Mouse (Mus musculus) liver, adult 2 months (tissue): ENCODE results near the gene Stk35. TPM values are rescaled to one million over a fixed set of nuclear protein-coding genes. Genes with fewer than 3 reads are reported as not detected.
A peak's percentile ranks its signal among the peaks of the same experiment; 100 is the strongest.

ENCODE experiments used
- DNase-seq: peaks from one replicate; pipeline ENCODE4 v3.0.0-alpha.2; 2011; ENCODE audit warnings: low read depth, low spot score; ENCODE audit errors: extremely low read depth
- H3K27ac ChIP-seq: fragments of 200-500 bp; replicated peaks from 2 replicates; pipeline ENCODE4 v1.5.1; 2012; ENCODE audit warnings: low read depth, mild to moderate bottlenecking, control low read depth, inconsistent platforms, low read length; ENCODE audit not compliant: insufficient read depth
- H3K27me3 ChIP-seq: fragments of 200-500 bp; 2 replicates; pipeline ENCODE4 v1.6.1; 2012; ENCODE audit warnings: mild to moderate bottlenecking, moderate library complexity, low read length, inconsistent platforms; ENCODE audit not compliant: control insufficient read depth, insufficient read depth
- H3K36me3 ChIP-seq: fragments of 200-500 bp; 2 replicates; pipeline ENCODE4 v1.6.1; 2012; ENCODE audit warnings: low read length, inconsistent platforms; ENCODE audit not compliant: control insufficient read depth, insufficient read depth
- H3K4me1 ChIP-seq: fragments of 200-500 bp; 2 replicates; pipeline ENCODE4 v1.6.1; 2011; ENCODE audit warnings: low read length; ENCODE audit not compliant: control insufficient read depth, insufficient read depth
- H3K4me3 ChIP-seq: fragments of 200-500 bp; 2 replicates; pipeline ENCODE4 v1.5.1; 2011; ENCODE audit warnings: low read depth, mild to moderate bottlenecking, control low read depth, low read length, moderate library complexity; ENCODE audit not compliant: insufficient read depth
- H3K79me2 ChIP-seq: fragments of 200-500 bp; 2 replicates; pipeline ENCODE4 v1.6.1; 2012; ENCODE audit warnings: inconsistent platforms, mild to moderate bottlenecking, low read length, moderate library complexity; ENCODE audit not compliant: control insufficient read depth, insufficient read depth
- H3K9ac ChIP-seq: fragments of 200-500 bp; 2 replicates; pipeline ENCODE4 v1.6.1; 2012; ENCODE audit warnings: low read depth, mild to moderate bottlenecking, control low read depth, inconsistent platforms, low read length
- CTCF ChIP-seq: fragments of 200-500 bp; IDR thresholded peaks from 2 replicates; pipeline ENCODE4 v1.5.1; 2011; ENCODE audit warnings: low read depth, low read length, control low read depth
- POLR2A ChIP-seq: fragments of 200-500 bp; IDR thresholded peaks from 2 replicates; pipeline ENCODE4 v1.6.1; 2011; ENCODE audit warnings: low read length, control low read depth; ENCODE audit not compliant: insufficient read depth; ENCODE audit errors: extremely low read depth
- WGBS: fragments of 180-500 bp; shearing (Covaris S2); methylation state at CpG from one replicate; pipeline ENCODE4 v1.1.7; 2018; 5-methylcytosine and 5-hydroxymethylcytosine counted together
- polyA plus RNA-seq: library from polyadenylated mRNA; depleted of rRNA; stranded (reverse); fragments of >200 nt; gene quantifications from 2 replicates; pipeline ENCODE4 v1.2.3, GENCODE M21; 2012
- total RNA-seq: library from RNA; depleted of rRNA; stranded (reverse); fragments of >200 nt; gene quantifications from 2 replicates; pipeline ENCODE4 v1.2.3, GENCODE M21; 2014

Stk35 gene
- total and polyA plus RNA-seq, 2 experiments: 8.5 to 8.6 TPM

DNA sequence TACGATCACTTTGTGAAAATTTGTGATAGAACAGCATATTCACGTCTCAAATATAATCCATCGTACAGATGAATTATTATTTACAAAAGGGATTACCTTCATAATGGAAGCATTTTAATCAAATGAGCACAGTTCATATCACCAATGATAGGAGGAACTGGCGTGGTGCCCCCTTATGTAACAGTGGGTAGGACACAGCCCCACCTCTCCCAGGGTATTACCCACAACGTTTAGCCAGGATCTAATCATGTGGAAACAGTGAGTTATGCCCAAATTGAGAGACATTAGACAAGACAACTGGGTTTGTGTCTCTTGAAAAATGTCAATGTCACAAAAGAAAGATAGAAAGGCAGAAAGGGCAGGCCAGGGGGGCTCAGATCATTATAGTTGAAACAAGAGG is 62.9 kb downstream of the Stk35 start:
- Histone ChIP-seq H3K36me3 (no peaks in the 10 kb centered on the region), H3K4me1 (no peaks in the 10 kb centered on the region), H3K79me2 (no peaks in the 10 kb centered on the region), H3K27ac (no peak overlapping the region), H3K4me3 (no peak overlapping the region), H3K9ac (no peak overlapping the region), H3K27me3 (no peaks in the 10 kb centered on the region)
- 82% methylated on average over 5 of the region's 5 CpGs for WGBS
- no peak for TF ChIP-seq CTCF
- TF ChIP-seq POLR2A: no peak
- no peak for DNase-seq

DNA sequence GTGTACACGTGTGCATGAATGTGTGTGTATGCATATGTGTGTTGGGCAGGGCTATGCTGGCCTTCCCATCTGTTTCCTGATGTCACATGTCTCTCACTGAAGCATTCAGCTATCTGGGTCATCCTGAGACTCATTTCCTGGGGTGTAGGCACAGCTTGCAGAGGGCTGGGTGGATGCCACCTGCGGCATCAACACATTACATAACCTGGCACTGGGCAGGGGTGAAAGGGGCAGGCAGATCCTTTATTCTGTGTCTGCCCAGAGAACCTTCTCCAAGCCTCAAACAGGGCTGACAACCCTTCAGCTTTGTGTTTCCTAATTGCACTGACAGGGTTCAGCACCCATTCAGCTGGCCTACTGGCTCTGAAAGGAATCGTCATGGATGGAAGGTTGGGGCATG is 64.6 kb downstream of the Stk35 start:
- Histone ChIP-seq H3K36me3 (no peaks in the 10 kb centered on the region), H3K79me2 (no peaks in the 10 kb centered on the region), H3K4me1 (no peaks in the 10 kb centered on the region), H3K27me3 (no peaks in the 10 kb centered on the region), H3K4me3 (no peak overlapping the region), H3K9ac (no peak overlapping the region), H3K27ac (no peak overlapping the region)
- TF ChIP-seq POLR2A: no peak
- DNase-seq: peak; percentile 10
- 51% methylated on average over 3 of the region's 3 CpGs for WGBS

DNA sequence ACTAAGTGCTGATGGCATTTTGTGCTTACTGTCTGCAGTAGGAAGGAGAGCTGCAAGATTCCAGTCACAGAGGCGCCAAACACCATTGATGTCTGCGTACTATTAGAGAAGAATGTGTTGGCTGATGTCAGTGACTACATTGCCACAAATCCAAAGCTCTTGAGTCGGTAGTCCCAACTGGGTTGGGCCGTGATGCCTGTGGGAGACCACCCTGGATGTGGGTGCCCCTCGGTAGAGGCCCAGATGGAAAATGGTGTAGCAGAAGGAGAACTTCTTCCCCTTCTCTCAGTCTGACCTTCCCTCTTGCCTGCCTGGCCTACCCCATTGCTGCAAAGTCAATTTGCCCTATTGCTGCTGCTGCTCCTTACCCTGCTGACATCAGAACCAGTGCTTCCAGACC is 68.8 kb downstream of the Stk35 start:
- 95% methylated on average over 5 of the region's 5 CpGs for WGBS
- DNase-seq: no peak
- Histone ChIP-seq H3K9ac (no peak overlapping the region), H3K4me1 (no peaks in the 10 kb centered on the region), H3K36me3 (no peaks in the 10 kb centered on the region), H3K79me2 (no peaks in the 10 kb centered on the region), H3K4me3 (no peak overlapping the region), H3K27me3 (no peaks in the 10 kb centered on the region), H3K27ac (no peak overlapping the region)
- TF ChIP-seq POLR2A (no peak), CTCF (no peak)

DNA sequence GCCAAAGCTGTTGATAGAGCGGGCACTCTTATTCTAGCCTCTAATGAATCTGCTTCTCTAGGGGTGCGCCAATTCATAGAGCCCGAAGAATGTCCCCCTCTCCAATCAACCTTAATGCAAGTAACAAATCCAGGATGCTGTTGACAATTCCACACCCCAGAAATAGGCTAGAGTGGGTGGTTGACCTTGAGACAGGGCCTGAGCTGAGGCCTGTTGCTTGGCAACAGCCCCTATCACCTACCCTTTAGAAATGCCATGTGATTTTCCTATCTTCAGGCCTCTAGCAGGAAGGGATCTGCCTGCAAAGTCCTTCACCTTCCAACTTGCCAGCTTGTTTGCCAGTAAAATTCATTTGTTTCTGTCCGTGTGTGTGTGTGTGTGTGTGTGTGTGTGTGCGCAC is 70.9 kb downstream of the Stk35 start:
- Histone ChIP-seq H3K79me2 (no peaks in the 10 kb centered on the region), H3K4me1 (no peaks in the 10 kb centered on the region), H3K36me3 (no peaks in the 10 kb centered on the region), H3K27ac (no peak overlapping the region), H3K27me3 (no peaks in the 10 kb centered on the region), H3K9ac (no peak overlapping the region), H3K4me3 (no peak overlapping the region)
- TF ChIP-seq CTCF (no peak), POLR2A (no peak)
- WGBS: 76% methylated on average over 5 of the region's 5 CpGs
- DNase-seq: no peak

DNA sequence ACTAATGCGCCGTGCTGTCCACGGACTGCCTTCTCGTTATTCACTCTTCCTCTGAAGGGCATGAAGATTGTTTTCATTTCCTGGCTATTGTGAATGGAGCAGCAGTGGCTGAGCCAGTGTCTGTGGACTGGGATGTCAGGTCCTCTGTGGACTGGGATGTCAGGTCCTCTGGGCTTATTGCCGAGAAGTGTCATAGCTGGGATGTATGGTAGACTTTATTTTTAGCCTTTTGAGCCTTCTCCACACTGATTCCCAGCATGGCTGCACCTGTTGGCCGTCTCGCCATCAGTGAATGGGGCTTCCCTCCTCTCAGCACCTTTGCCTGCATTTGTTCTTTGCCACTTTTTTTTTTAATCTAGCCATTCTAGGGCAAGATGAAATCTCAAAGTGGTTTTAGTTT is 71.8 kb downstream of the Stk35 start:
- Histone ChIP-seq H3K9ac (no peak overlapping the region), H3K79me2 (no peaks in the 10 kb centered on the region), H3K27me3 (no peaks in the 10 kb centered on the region), H3K27ac (no peak overlapping the region), H3K4me1 (no peaks in the 10 kb centered on the region), H3K36me3 (no peaks in the 10 kb centered on the region), H3K4me3 (no peak overlapping the region)
- TF ChIP-seq POLR2A (no peak), CTCF (no peak)
- DNase-seq: no peak
- 73% methylated on average over 7 of the region's 7 CpGs for WGBS

DNA sequence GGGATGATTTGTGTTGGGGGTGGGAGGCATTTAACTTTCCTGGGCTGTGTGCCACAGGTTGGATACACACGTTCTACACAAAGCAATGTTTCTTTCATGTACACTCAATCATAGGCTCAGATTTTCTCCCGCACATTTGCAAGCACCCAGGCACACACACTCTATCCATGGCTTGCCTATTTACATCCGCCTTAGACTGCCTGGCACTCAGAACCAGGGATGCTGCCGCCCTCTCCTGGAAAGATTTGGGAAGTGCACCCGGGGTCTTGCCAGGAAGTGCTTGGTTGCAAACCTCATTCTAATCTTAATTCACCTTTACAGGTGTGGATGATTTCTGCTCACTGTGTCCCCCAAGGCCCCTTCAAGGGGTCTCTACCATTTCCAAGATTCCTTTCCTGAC is 73.2 kb downstream of the Stk35 start:
- TF ChIP-seq CTCF (peak; percentile 97), POLR2A (no peak)
- no peaks in the 10 kb centered on the region for H3K4me1 ChIP-seq
- no peak overlapping the region for H3K27ac ChIP-seq
- no peak overlapping the region for H3K4me3 ChIP-seq
- WGBS: 6% methylated on average over 5 of the region's 5 CpGs
- no peaks in the 10 kb centered on the region for H3K36me3 ChIP-seq
- no peaks in the 10 kb centered on the region for H3K79me2 ChIP-seq
- H3K9ac ChIP-seq: no peak overlapping the region
- peak; percentile 38 for DNase-seq
- no peaks in the 10 kb centered on the region for H3K27me3 ChIP-seq
